Mouse (Mus musculus) hindbrain, embryonic 13.5 days (tissue): ENCODE measurements around the gene Stox1. TPM values are rescaled to one million over a fixed set of nuclear protein-coding genes. Genes with fewer than 3 reads are reported as not detected.

Experiments used
- ATAC-seq: fragments of 200-750 bp; cut with Nextera tagmentation; 2 replicates; pipeline ENCODE4 v1.8.0; 2017; ENCODE audit warnings: moderate TSS enrichment; ENCODE audit not compliant: low FRiP score
- H3K27ac ChIP-seq: fragments of 300-500 bp; sonication (generic); 2 replicates; pipeline ENCODE4 v1.5.1; 2015; ENCODE audit warnings: inconsistent platforms, mild to moderate bottlenecking, moderate library complexity
- H3K27me3 ChIP-seq: fragments of 300-500 bp; sonication (generic); 2 replicates; pipeline ENCODE4 v1.6.1; 2015; ENCODE audit warnings: mild to moderate bottlenecking, inconsistent platforms
- H3K36me3 ChIP-seq: fragments of 300-500 bp; sonication (generic); 2 replicates; pipeline ENCODE4 v1.6.1; 2015; ENCODE audit warnings: mild to moderate bottlenecking, inconsistent platforms
- H3K4me1 ChIP-seq: fragments of 300-500 bp; sonication (generic); replicated peaks from 2 replicates; pipeline ENCODE4 v1.6.1; 2015; ENCODE audit warnings: inconsistent platforms
- H3K4me2 ChIP-seq: fragments of 300-500 bp; sonication (generic); 2 replicates; pipeline ENCODE4 v1.6.1; 2015; ENCODE audit warnings: inconsistent platforms, mild to moderate bottlenecking, moderate library complexity
- H3K4me3 ChIP-seq: fragments of 300-500 bp; sonication (generic); 2 replicates; pipeline ENCODE4 v1.5.1; 2015; ENCODE audit warnings: mild to moderate bottlenecking, inconsistent platforms
- H3K9ac ChIP-seq: fragments of 300-500 bp; sonication (generic); 2 replicates; pipeline ENCODE4 v1.6.1; 2015; ENCODE audit warnings: mild to moderate bottlenecking, inconsistent platforms
- H3K9me3 ChIP-seq: fragments of 300-500 bp; sonication (generic); 2 replicates; pipeline ENCODE4 v1.6.1; 2016; ENCODE audit warnings: inconsistent platforms
- WGBS: fragments of 180-500 bp; shearing (Covaris S2); methylation state at CpG from one replicate; pipeline ENCODE4 v1.1.7; 2015; 5-methylcytosine and 5-hydroxymethylcytosine counted together
- microRNA-seq: library from miRNA; unstranded; fragments of <30 nt; microRNA quantifications from one replicate; pipeline ENCODE4, GENCODE M21; 2016
- polyA plus RNA-seq: library from polyadenylated mRNA; unstranded; fragments of >200 nt; fragmentation: Nextera tagmentation; extraction: Ambion mirVana; gene quantifications from 2 replicates; pipeline ENCODE4 v1.2.1, GENCODE M21; 2015

Gene Stox1
- polyA plus RNA-seq, 1 experiment from 2014 or later = 3.0 TPM

DNA sequence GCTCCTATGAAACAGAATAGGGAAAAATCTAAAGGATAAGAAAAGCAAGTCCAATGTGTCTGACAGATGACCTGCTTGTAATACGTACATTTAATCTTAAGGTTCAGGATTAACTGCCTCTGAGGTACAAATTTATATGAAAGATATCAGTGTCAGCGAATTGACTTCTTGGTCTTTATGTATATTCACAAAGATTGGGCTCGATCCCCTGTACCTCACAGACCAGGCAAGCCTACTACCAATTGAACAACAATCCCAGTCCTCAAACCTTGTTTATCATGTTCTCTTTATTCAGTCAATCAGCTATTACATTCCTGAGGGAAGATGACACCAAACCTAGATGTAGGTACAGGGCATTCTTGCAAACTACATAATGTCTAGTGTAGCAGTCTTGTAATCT is 74.0 kb downstream of the Stox1 start:
- ATAC-seq = no peak
- peak overlapping the region; percentile 95 for H3K4me3 ChIP-seq
- H3K4me1 ChIP-seq = peaks cover 23% of the 10 kb centered on the region
- peak overlapping the region; percentile 59 for H3K4me2 ChIP-seq
- 0 out of 2 replicates have a peak, but pooled peaks cover 3% of the 10 kb centered on the region for H3K27me3 ChIP-seq
- H3K9me3 ChIP-seq = no peaks in the 10 kb centered on the region
- peak overlapping the region; percentile 93 for H3K9ac ChIP-seq
- 28% methylated on average over 3 of the region's 3 CpGs for WGBS
- H3K36me3 ChIP-seq = peaks cover 2% of the 10 kb centered on the region; the same call in 1 of the 2 replicates
- H3K27ac ChIP-seq = peak overlapping the region; percentile 96

DNA sequence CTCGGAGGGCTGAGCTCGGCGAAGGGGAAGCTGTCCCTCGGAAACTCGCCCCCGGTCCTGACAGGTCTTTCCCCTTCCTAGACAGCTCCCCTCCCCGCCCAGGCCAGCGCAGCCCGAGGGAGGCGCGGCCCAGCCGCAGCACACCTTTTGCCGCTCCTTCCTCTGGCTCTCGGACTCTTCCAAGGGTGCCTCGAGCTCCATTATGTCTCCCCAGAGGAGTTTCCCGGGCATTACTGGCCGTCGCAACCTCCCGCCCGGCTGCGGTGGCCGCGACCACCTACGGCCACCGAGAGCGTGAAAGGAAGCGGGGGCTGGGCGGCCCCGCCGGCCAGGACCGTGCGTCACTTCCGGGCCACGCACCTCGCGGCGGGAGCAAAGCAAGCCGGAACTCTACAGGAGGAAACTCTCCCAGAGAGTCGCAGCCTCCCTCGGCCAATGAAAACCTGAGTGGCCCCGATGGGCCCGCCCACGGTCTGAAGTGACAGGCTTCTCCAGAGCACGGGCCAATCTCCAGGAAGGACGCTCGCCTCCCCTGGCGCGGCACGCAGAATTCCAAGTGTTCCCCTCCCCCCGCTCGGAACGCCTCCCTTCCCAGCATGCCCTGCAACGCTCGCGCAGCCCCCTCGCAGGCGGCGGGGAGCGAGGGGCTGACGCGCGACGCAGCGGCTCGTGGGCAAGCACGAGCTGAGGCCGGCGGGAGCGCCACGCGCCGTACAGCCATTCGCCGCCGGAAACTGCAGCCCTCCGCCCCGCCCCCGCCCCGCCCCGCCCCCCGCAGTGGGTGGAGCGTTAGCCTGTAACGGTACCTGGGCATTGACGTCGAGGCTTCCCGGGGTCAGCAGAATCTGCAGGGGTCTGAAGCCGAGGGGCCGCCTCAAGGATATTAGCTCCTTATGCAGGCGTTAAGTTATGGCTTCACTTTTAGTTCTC is 74.8 kb downstream of the Stox1 start, which contains the start of gene Ddx50:
Ddx50 (minus strand) TSS at position 338 of the 930 bp plus-strand sequence.
- Histone ChIP-seq H3K36me3 (peaks cover 10% of the 10 kb centered on the region), H3K4me1 (peaks cover 23% of the 10 kb centered on the region), H3K27ac (peak within 1 kb of the TSS; percentile 96), H3K4me2 (peak within 1 kb of the TSS; percentile 83), H3K9me3 (no peaks in the 10 kb centered on the region), H3K9ac (peak within 1 kb of the TSS; percentile 93), H3K27me3 (0 out of 2 replicates have a peak, but pooled peaks cover 3% of the 10 kb centered on the region), H3K4me3 (peak within 1 kb of the TSS; percentile 95)
- under 1% methylated on average over 80 of the region's 89 CpGs for WGBS
- ATAC-seq = peak; percentile 100

DNA sequence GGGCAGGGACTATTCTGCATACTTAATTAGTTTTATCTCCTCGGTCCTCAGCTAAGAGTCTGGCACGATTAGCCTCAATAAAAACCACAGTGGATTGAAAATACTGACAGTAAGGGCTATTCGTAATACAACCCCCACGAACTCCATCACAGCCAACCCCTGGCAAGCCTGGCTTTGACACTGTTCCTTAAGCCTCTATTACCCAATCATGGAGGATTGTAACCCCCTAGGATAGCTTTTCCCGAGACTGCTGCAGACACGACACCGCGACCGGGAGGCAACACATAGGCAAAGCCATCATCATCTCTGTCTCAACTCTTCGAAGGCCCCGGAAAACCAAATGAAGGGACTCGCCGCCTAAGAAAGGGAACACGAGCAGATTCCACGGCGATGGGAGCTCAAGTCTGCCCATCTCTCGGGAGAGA is 75.6 kb downstream of the Stox1 start:
- Histone ChIP-seq H3K27ac (peak overlapping the region; percentile 96), H3K9me3 (no peaks in the 10 kb centered on the region), H3K4me1 (peaks cover 23% of the 10 kb centered on the region), H3K4me2 (peak overlapping the region; percentile 83), H3K27me3 (0 out of 2 replicates have a peak, but pooled peaks cover 3% of the 10 kb centered on the region), H3K4me3 (peak overlapping the region; percentile 95), H3K9ac (peak overlapping the region; percentile 93), H3K36me3 (peaks cover 17% of the 10 kb centered on the region)
- no peak for ATAC-seq
- WGBS = under 1% methylated on average over 17 of the region's 17 CpGs

Small RNAs within 50 kb of the gene (microRNA-seq; reads per million reads assigned to microRNA genes)
- gene Mir7215 = not detected

Other genes with a start within 250 kb of the Stox1 start
- 65.1 and 65.4 TPM in 2 replicates for gene Vps26a, start 239.3 kb downstream of the Stox1 start, polyA plus RNA-seq
- gene Srgn, start 198.7 kb downstream of the Stox1 start, polyA plus RNA-seq = 8.3 and 10.9 TPM in 2 replicates
- 66.8 and 68.0 TPM in 2 replicates for gene Kif1bp, start 147.7 kb downstream of the Stox1 start, polyA plus RNA-seq
- gene Ddx21, start 123.8 kb downstream of the Stox1 start, polyA plus RNA-seq = 17.1 and 17.7 TPM in 2 replicates
- gene Ddx50, start 74.9 kb downstream of the Stox1 start, polyA plus RNA-seq = 92.3 and 93.7 TPM in 2 replicates
- gene Ccar1, start 66.2 kb upstream of the Stox1 start, polyA plus RNA-seq = 113 and 118 TPM in 2 replicates
- 35.1 and 35.8 TPM in 2 replicates for gene Tet1, start 182.9 kb upstream of the Stox1 start, polyA plus RNA-seq
- gene Slc25a16, start 194.5 kb upstream of the Stox1 start, polyA plus RNA-seq = 13.9 and 14.5 TPM in 2 replicates
- gene Dna2, start 220.9 kb upstream of the Stox1 start, polyA plus RNA-seq = 5.1 and 6.4 TPM in 2 replicates